Mouse (Mus musculus) forebrain, embryonic 15.5 days (tissue): ENCODE measurements around the gene Cdcp2. TPM values are rescaled to one million over a fixed set of nuclear protein-coding genes. Genes with fewer than 3 reads are reported as not detected.

ENCODE experiments used
- ATAC-seq: fragments of 200-750 bp; cut with Nextera tagmentation; replicated peaks from 2 replicates; pipeline ENCODE4 v1.8.0; 2017; ENCODE audit warnings: mild to moderate bottlenecking, moderate TSS enrichment, moderate library complexity
- H3K27ac ChIP-seq: fragments of 300-500 bp; sonication (generic); replicated peaks from 2 replicates; pipeline ENCODE4 v1.5.1; 2015; ENCODE audit warnings: mild to moderate bottlenecking, inconsistent platforms
- H3K27me3 ChIP-seq: fragments of 300-500 bp; sonication (generic); 2 replicates; pipeline ENCODE4 v1.6.1; 2015; ENCODE audit warnings: inconsistent platforms
- H3K36me3 ChIP-seq: fragments of 300-500 bp; sonication (generic); 2 replicates; pipeline ENCODE4 v1.6.1; 2015; ENCODE audit warnings: mild to moderate bottlenecking, inconsistent platforms
- H3K4me1 ChIP-seq: fragments of 300-500 bp; sonication (generic); 2 replicates; pipeline ENCODE4 v1.6.1; 2015; ENCODE audit warnings: inconsistent platforms
- H3K4me2 ChIP-seq: fragments of 300-500 bp; sonication (generic); replicated peaks from 2 replicates; pipeline ENCODE4 v1.6.1; 2015; ENCODE audit warnings: mild to moderate bottlenecking, inconsistent platforms
- H3K4me3 ChIP-seq: fragments of 300-500 bp; sonication (generic); 2 replicates; pipeline ENCODE4 v1.5.1; 2015; ENCODE audit warnings: mild to moderate bottlenecking, inconsistent platforms
- H3K9ac ChIP-seq: fragments of 300-500 bp; sonication (generic); replicated peaks from 2 replicates; pipeline ENCODE4 v1.6.1; 2015; ENCODE audit warnings: mild to moderate bottlenecking, inconsistent platforms
- H3K9me3 ChIP-seq: fragments of 300-500 bp; sonication (generic); 2 replicates; pipeline ENCODE4 v1.6.1; 2016; ENCODE audit warnings: inconsistent platforms
- WGBS: fragments of 180-500 bp; shearing (Covaris S2); methylation state at CpG from one replicate; pipeline ENCODE4 v1.1.7; 2015; ENCODE audit warnings: mixed read lengths; 5-methylcytosine and 5-hydroxymethylcytosine counted together
- polyA plus RNA-seq: library from polyadenylated mRNA; unstranded; fragments of >200 nt; fragmentation: Nextera tagmentation; extraction: Ambion mirVana; gene quantifications from 2 replicates; pipeline ENCODE4 v1.2.1, GENCODE M21; 2015

Gene Cdcp2
- polyA plus RNA-seq, result not detected in 2 replicates

GRCm38 (mm10) chr4:107096841-107097373, at the start of gene Cdcp2:
Gene Cdcp2, plus strand, starts transcription at chr4:107096891.
- Histone ChIP-seq H3K4me2 (no peak within 1 kb of the TSS), H3K27ac (no peak within 1 kb of the TSS), H3K4me3 (no peak within 1 kb of the TSS), H3K9ac (no peak within 1 kb of the TSS), H3K9me3 (no peaks in the 10 kb centered on the region), H3K36me3 (no peaks in the 10 kb centered on the region), H3K4me1 (peaks cover 3% of the 10 kb centered on the region; the same call in 1 of the 2 replicates), H3K27me3 (no peaks in the 10 kb centered on the region)
- no peak for ATAC-seq
- 58% methylated on average over 16 of the region's 16 CpGs for WGBS

- ATAC-seq, result no peak
- H3K27ac ChIP-seq, result no peak overlapping the region
- no peak overlapping the region for H3K4me3 ChIP-seq
- peaks cover 42% of the 10 kb centered on the region for H3K36me3 ChIP-seq
- H3K4me2 ChIP-seq, result no peak overlapping the region
- no peak overlapping the region for H3K9ac ChIP-seq
- no peaks in the 10 kb centered on the region for H3K9me3 ChIP-seq
- no peaks in the 10 kb centered on the region for H3K4me1 ChIP-seq
- WGBS, result 81% methylated on average over 5 of the region's 5 CpGs
- no peaks in the 10 kb centered on the region for H3K27me3 ChIP-seq
These were observed 48.9 kb upstream of the Cdcp2 start for GRCm38 (mm10) chr4:107047806-107048205.

GRCm38 (mm10) chr4:107048568-107049162, 48.0 kb upstream of the Cdcp2 start:
- no peak overlapping the region for H3K9ac ChIP-seq
- peaks cover 37% of the 10 kb centered on the region for H3K36me3 ChIP-seq
- no peak overlapping the region for H3K4me2 ChIP-seq
- 85% methylated on average over 11 of the region's 11 CpGs for WGBS
- no peak overlapping the region for H3K4me3 ChIP-seq
- no peaks in the 10 kb centered on the region for H3K27me3 ChIP-seq
- H3K4me1 ChIP-seq, result no peaks in the 10 kb centered on the region
- H3K9me3 ChIP-seq, result no peaks in the 10 kb centered on the region
- ATAC-seq, result no peak
- no peak overlapping the region for H3K27ac ChIP-seq

GRCm38 (mm10) chr4:107051889-107052288, 44.8 kb upstream of the Cdcp2 start:
- H3K9me3 ChIP-seq, result no peaks in the 10 kb centered on the region
- no peak overlapping the region for H3K4me3 ChIP-seq
- H3K27me3 ChIP-seq, result no peaks in the 10 kb centered on the region
- H3K36me3 ChIP-seq, result peaks cover 12% of the 10 kb centered on the region
- no peak overlapping the region for H3K9ac ChIP-seq
- no peak overlapping the region for H3K4me2 ChIP-seq
- 57% methylated on average over 4 of the region's 4 CpGs for WGBS
- no peak for ATAC-seq
- no peak overlapping the region for H3K27ac ChIP-seq
- no peaks in the 10 kb centered on the region for H3K4me1 ChIP-seq

GRCm38 (mm10) chr4:107052962-107053553, 43.6 kb upstream of the Cdcp2 start:
- H3K4me2 ChIP-seq, result no peak overlapping the region
- 47% methylated on average over 5 of the region's 5 CpGs for WGBS
- no peaks in the 10 kb centered on the region for H3K9me3 ChIP-seq
- peaks cover 18% of the 10 kb centered on the region for H3K36me3 ChIP-seq
- no peaks in the 10 kb centered on the region for H3K4me1 ChIP-seq
- H3K4me3 ChIP-seq, result no peak overlapping the region
- H3K27me3 ChIP-seq, result no peaks in the 10 kb centered on the region
- no peak for ATAC-seq
- H3K27ac ChIP-seq, result no peak overlapping the region
- no peak overlapping the region for H3K9ac ChIP-seq

- H3K27ac ChIP-seq, result no peak overlapping the region
- no peak for ATAC-seq
- 81% methylated on average over 3 of the region's 3 CpGs for WGBS
- H3K27me3 ChIP-seq, result no peaks in the 10 kb centered on the region
- no peaks in the 10 kb centered on the region for H3K9me3 ChIP-seq
- H3K4me3 ChIP-seq, result no peak overlapping the region
- no peak overlapping the region for H3K4me2 ChIP-seq
- peaks cover 36% of the 10 kb centered on the region for H3K36me3 ChIP-seq
- H3K9ac ChIP-seq, result no peak overlapping the region
- H3K4me1 ChIP-seq, result no peaks in the 10 kb centered on the region
These were observed 40.6 kb upstream of the Cdcp2 start for GRCm38 (mm10) chr4:107056088-107056487.

GRCm38 (mm10) chr4:107058346-107058745, 38.3 kb upstream of the Cdcp2 start:
- Histone ChIP-seq H3K9ac (no peak overlapping the region), H3K36me3 (peaks cover 55% of the 10 kb centered on the region), H3K4me2 (no peak overlapping the region), H3K4me3 (no peak overlapping the region), H3K27me3 (no peaks in the 10 kb centered on the region), H3K27ac (no peak overlapping the region), H3K4me1 (no peaks in the 10 kb centered on the region), H3K9me3 (no peaks in the 10 kb centered on the region)
- 89% methylated on average over 5 of the region's 5 CpGs for WGBS
- no peak for ATAC-seq

GRCm38 (mm10) chr4:107058781-107059180, 37.9 kb upstream of the Cdcp2 start:
- WGBS, result 87% methylated on average over 6 of the region's 6 CpGs
- ATAC-seq, result no peak

GRCm38 (mm10) chr4:107061560-107061959, 35.1 kb upstream of the Cdcp2 start:
- Histone ChIP-seq H3K4me3 (no peak overlapping the region), H3K4me1 (peaks cover 10% of the 10 kb centered on the region), H3K36me3 (peaks cover 60% of the 10 kb centered on the region), H3K9me3 (no peaks in the 10 kb centered on the region), H3K27me3 (no peaks in the 10 kb centered on the region), H3K9ac (no peak overlapping the region), H3K27ac (no peak overlapping the region), H3K4me2 (no peak overlapping the region)
- ATAC-seq, result no peak
- WGBS, result 90% methylated on average over 4 of the region's 4 CpGs

More at GRCm38 (mm10) chr4:107058781-107059180, 37.9 kb upstream of the Cdcp2 start:
- H3K27ac ChIP-seq, result no peak overlapping the region
- no peak overlapping the region for H3K4me2 ChIP-seq
- no peak overlapping the region for H3K9ac ChIP-seq
- H3K4me3 ChIP-seq, result no peak overlapping the region
- no peaks in the 10 kb centered on the region for H3K4me1 ChIP-seq
- peaks cover 60% of the 10 kb centered on the region for H3K36me3 ChIP-seq
- H3K9me3 ChIP-seq, result no peaks in the 10 kb centered on the region
- H3K27me3 ChIP-seq, result no peaks in the 10 kb centered on the region

- H3K36me3 ChIP-seq, result peaks cover 48% of the 10 kb centered on the region
- no peak overlapping the region for H3K9ac ChIP-seq
- WGBS, result 75% methylated on average over 3 of the region's 3 CpGs
- H3K4me2 ChIP-seq, result no peak overlapping the region
- no peak for ATAC-seq
- H3K9me3 ChIP-seq, result no peaks in the 10 kb centered on the region
- H3K4me1 ChIP-seq, result peaks cover 17% of the 10 kb centered on the region
- H3K4me3 ChIP-seq, result no peak overlapping the region
- no peak overlapping the region for H3K27ac ChIP-seq
- H3K27me3 ChIP-seq, result no peaks in the 10 kb centered on the region
These were observed 33.5 kb upstream of the Cdcp2 start for GRCm38 (mm10) chr4:107063214-107063613.

- whole genome bisulfite sequencing, result 90% methylated on average over 5 of the region's 5 CpGs
- H3K9ac ChIP-seq, result no peak overlapping the region
- no peak overlapping the region for H3K4me2 ChIP-seq
- no peaks in the 10 kb centered on the region for H3K9me3 ChIP-seq
- H3K36me3 ChIP-seq, result peaks cover 40% of the 10 kb centered on the region
- H3K4me1 ChIP-seq, result peaks cover 17% of the 10 kb centered on the region
- no peak overlapping the region for H3K4me3 ChIP-seq
- no peak for ATAC-seq
- no peak overlapping the region for H3K27ac ChIP-seq
- no peaks in the 10 kb centered on the region for H3K27me3 ChIP-seq
These were observed 32.1 kb upstream of the Cdcp2 start for GRCm38 (mm10) chr4:107064394-107065098.
